Mouse (Mus musculus) urinary bladder, adult 2 months (tissue): Measurements from ENCODE around the gene Slc24a2. TPM values are rescaled to one million over a fixed set of nuclear protein-coding genes. Genes with fewer than 3 reads are reported as not detected.
A peak's percentile ranks its signal among the peaks of the same experiment; 100 is the strongest.

Source experiments
- DNase-seq: peaks from one replicate; pipeline ENCODE4 v3.0.0; 2022; ENCODE audit warnings: low spot score
- polyA plus RNA-seq: library from polyadenylated mRNA; depleted of rRNA; stranded (reverse); fragments of >200 nt; gene quantifications from 2 replicates; pipeline ENCODE4 v1.2.3, GENCODE M21; 2012; rRNA removed

Gene Slc24a2
- 0.04 and 0.06 TPM in 2 replicates for polyA plus RNA-seq

DNA sequence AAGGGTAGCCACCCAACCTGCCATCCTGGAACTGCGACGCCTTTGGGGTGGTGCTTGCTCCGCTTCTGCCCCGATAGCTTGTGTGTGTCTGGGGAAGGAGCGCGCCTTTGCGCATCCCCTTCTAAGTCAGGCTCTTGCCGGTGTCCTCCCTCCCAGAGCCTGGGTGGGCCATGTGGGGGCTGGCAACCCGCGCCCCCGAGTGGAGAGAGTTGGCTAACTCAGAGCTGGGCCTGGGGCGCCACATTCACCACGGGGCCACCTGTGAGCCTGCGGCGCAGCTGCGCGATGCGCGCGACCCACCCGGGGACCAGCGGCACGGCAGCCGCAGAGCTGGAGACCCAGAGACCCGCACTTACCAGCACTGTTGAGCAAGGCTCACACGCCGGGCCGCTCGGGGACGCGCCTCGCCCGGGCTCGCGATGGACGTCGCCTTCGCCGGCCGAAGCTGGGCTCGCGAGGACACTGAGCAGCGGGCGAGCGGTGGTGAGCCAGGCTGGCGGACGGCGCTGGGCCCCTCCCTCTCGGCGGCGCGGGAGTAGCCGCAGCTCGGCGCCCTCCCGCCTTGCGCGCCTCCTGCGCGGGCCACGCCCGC lies at the start of gene Slc24a2:
Gene Slc24a2 (minus strand): TSS at position 518 of the 592 bp plus-strand sequence.
- peak; percentile 21 for DNase-seq

DNA sequence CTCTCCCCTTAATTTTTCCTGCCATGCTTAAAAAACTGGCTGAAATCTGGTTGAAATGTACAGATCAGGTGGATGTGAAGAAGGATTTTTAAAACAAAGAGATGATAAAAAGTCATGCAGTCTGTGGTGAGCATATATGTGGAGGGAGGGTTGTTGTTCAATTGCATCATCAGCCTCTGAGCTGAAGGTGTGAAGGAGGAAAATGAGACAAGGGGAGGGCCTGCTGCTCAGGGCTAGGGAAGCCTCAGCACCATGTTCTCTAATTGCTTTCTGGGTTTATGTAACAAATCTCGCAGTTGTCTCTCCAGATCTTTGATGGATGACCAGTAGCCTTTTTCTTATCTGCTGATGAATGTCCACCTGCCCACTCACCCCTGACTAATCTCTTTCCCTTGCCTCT lies 44.5 kb upstream of the Slc24a2 start:
- no peak for DNase-seq

DNA sequence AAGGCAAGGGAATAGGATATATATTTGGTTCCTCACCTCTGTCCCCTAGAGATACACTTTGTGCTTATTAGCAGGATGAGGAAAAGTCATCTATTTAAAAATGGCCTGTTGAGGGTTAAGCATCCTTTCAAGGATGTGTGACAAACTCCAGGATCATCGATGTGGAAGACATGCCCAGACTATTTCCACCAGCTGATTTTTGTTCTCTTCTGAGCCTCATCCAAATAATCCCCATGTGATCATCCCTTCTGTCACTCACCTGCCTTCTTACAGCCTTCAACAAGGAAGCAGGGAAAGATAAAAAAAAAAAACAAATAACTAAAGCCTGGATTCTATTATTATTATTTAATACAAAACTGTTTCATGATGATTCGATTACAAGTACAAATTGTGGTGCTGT lies 44.0 kb upstream of the Slc24a2 start:
- DNase-seq: no peak

DNA sequence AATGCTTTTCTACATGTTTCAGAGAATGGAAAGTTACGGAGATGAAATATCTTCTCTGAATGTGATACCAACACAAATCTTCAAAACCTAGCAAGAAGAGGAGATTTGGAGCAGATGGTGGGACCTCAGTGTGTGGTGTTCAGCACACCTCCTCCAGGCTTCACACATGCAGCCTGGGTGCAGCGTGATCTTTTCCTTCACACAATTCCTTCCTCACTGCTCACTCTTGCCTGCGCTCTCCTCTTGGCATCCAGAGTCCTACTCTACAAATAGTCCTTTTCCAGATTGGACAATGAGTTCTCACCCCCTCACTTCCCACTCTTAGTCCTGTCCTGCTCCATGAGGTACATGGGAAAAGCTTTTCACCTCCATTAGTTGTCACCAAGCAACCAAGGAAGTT lies 43.2 kb upstream of the Slc24a2 start:
- no peak for DNase-seq

DNA sequence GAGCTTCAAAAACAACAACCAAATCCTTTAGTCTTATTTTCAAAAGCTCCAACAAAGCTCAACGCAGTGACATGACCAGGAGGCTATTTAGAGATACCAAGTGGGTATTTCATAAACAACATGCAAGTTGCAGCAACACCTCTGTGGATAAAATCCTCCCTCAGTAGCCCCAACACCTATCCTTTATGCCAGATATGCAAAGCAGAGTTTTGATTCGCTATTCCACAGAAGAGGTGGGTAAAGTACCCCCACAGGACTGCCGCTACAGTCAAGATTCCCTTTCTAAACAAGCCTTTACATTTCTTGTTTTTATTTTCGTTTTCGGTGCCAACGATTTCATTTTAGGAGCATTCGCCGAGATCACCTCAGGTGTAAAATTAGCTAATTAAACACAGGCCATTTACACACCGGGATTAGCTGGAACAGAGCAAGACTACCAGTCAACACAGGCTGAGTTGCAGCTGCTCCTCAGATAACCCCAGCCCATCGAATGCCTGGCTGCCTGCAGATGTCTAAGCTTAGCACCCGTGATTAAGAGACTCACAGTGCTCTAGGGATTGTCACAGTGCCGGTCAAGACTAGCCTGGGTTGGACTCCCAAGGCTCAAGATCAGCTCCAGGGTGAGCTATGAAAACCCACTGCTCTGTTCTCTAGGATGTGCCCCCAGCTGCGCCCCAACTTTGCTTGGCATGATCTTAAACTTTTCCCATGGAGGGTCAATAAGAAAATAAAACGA lies 885 bp downstream of the Slc24a2 start:
- DNase-seq: no peak

DNA sequence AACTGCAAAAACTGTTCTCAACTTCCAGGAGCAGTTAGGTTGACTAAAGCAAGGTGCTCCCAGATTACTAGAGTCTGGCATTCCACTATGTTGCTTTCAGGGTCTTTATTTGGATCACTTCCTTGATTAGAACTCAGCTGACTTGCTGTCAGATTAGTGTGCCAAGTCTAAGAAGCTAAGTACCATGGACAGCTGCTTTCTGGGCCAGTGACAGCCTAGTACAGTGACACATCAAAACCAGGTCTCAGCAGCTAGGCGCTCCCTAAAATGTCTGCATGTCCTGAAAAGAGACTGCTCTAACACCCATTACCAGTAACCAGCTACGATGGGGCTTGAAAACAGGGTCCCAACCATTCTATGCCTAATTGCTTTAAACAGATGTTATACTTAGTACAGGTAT lies 8.7 kb downstream of the Slc24a2 start:
- no peak for DNase-seq

DNA sequence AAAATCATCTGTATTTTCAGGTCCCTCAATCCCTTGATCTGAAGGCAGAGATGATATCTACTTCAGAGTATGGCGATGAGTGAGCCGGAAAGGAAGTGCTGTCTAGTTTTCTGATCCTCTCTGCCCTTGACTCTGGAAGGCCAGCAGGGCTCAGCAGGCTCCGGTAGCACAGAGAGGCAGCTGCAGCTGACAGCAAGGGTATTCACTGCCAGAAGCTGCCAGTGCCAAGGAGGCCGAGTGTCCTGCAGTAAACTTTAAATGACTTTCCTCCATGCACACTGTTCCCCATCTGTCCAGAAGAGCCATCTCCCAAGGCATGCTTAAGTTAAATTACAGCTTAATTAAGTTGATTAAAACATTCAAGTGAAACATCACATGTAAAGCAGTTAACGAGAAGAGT lies 12.1 kb downstream of the Slc24a2 start:
- DNase-seq: no peak

DNA sequence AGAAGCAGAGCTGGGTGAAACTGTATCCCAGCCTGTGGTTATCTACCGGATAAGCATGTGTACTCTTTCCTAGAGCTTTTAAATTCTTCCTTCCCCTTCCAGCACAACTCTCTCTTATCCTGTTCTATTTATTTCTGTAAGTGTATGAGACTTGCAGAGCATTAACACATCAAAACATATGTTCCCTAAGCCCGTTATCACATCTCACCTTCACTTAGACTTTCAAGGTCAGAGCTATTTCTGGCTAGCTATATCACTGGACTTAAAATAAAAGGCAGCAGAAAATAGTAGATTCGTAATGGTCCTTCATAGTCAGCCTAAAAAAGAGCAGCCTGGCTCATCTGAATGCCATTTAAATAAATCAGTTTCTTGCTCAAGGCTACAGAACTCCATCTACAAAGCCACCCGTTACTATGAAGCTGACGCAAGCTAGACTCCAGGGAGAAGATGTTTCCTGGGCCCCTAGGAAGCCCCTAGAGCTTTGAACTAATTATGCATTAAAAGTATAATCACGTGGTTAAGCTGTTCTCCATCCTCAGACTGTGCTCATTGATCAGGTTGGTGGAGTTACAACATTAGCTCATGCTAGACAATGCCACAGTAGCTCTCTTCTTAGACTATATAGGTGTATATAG lies 18.8 kb downstream of the Slc24a2 start:
- no peak for DNase-seq

DNA sequence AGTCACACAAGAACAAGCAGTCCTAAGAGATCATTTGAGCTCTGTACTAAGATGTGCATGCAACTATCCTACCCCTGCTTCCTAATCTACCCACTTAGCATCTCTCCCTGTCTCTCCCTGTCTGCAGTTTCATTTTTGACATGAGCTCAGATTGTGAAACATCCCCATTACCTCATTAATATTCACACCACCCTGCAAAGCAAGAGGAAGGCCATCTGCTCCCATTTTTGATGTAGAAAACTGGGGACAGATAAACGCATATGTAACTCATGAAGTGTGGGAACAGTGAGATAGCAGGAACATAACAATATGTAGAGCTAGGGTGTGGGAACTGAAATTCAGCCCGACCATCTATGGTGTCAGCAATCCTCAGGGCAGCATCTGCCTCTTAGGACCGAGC lies 19.7 kb downstream of the Slc24a2 start:
- no peak for DNase-seq

DNA sequence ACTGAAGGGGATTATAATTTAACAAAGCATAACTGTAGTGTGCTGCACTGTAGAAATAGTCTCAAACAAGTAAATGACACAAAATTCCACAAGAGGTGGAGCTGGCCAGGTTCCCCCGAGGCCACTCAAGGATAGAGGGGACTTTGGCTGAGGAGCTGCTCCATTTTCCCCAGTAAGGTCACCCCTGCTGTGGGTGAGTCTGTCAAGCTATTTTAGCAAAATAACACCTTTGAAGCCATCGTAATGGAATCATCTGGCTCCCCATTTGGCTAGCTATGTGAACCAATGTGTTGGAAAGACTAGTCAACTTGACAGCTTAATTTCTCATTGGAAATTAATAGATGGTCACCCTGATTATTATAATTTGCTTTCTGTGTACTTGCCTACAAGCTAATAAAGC lies 28.2 kb downstream of the Slc24a2 start:
- no peak for DNase-seq

DNA sequence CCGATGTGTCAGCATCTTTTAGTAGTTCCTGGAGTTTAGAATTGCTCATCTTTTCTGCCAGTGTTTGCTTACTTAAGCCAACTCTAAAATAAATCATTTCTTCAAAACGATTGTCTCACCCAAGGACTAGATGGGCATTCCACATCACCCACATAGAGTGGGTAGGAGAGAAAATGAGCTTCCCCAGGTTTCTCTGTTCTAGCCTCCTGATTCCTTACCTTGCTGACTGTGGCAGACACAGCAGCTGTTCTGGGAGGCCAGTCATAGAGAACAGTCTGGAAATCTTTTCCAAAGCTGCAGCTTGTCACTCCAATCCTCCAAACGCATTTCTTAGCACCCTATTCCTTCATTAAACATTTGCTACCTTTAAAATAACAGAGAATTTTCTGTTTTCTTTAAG lies 29.0 kb downstream of the Slc24a2 start:
- no peak for DNase-seq

DNA sequence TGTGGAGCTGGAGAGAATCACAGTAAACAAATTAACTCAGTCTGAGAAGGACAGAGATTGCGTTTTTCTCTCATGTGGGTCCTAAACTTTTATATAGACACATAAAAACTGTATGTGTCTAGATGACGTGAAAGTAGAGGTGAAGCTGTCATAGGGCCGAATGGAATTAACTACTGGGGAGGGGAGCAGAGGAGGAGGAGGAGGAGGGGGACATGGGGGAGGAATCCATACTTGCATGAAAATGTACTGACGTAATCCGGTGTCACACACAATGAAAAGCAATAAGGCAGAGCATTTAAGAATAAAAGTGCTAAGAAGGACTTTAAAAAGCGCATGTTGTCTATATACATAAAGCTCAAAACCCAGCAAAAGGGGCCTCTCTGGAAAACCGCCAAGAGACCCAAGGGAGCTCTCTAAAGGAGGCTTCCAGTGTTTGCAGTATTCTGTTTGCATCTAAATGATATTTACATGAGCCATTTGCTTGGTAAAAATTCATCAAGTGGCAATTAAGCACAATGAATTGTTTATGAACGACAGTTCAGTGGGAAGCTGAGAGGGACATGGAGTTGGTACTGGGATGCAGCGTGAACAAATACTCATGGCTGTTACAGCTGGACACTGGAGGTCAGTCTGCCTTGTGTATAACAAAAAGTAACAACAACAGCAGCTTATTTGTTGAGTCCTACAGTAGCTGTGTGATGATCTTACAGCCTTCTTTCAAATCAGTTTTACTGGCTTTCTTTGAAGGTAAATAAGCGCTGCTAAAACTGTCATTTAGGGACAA lies 45.9 kb downstream of the Slc24a2 start:
- DNase-seq: no peak

DNA sequence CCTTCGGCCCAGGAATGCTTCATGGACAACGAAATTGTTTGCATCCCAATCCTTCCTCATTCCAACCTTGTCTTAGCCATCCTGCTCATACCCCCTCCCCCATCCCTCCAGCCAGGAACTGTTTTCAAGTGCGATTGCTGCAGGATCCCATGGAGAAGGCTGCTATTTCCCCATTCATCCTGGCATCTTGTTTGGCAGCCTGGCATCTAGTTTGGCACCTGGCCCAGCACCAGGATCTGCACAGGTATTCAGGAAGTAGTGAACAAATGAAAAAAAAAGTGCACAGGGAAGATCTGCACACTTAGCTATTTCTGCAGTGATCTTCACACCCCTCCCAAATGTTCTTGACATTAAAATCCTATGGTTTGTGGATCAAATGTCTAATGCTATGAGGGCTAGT lies 53.2 kb downstream of the Slc24a2 start:
- DNase-seq: no peak

DNA sequence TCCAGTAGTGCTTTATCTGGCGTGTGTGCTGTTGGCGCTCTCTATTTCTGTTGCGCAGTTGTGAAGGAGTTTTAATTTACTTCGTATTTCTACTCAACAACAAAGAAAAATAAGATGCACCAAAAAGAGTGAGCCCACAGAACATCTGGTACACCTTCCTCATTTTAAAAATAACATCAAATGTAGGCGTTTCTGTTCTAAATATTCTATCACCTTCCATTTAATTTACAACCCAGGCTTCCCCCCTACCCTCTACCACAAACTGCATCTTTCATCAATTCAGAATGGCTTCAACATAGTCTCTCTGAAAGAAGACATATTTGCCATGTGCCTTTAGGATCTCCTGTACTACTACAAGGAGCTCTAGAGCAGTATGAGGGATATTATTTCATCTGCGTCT lies 66.3 kb downstream of the Slc24a2 start:
- DNase-seq: no peak

DNA sequence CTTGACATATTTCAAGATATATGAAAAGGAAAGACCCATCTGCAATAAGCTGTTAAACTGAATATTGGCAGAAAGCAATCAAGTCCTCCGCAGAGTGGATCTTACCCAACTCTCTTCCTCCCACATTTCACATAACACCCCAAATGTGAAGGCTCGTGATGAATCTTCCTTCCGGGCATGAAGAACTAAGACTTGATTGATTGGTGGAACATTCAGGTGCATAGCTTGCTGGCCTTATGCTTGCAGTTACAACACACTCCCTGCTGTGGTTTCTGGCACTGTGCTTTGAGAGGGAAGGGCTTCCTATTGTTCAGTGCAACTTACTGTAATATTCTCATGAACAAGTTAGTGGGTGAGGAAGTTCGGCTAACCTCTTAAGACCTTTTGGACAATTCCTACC lies 72.2 kb downstream of the Slc24a2 start:
- no peak for DNase-seq

DNA sequence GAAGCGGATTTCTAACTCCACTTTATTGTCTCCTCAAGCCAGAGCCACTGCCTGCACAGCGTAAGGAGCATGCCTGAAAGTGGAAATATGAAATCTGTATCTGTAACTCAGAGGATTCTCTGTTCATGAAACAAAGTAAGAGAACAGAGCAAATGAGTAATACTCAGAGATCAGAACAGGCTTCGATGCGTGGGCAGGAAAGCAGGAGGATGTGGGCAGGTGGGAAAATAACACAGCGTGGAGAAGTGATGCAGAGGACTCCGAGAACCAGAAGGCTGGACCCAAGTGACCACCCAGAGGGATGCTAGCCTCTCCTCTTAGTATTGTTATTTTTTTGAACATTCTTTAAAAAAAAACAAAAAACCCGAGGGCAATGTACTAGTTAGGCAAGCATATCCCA lies 78.3 kb downstream of the Slc24a2 start:
- no peak for DNase-seq

DNA sequence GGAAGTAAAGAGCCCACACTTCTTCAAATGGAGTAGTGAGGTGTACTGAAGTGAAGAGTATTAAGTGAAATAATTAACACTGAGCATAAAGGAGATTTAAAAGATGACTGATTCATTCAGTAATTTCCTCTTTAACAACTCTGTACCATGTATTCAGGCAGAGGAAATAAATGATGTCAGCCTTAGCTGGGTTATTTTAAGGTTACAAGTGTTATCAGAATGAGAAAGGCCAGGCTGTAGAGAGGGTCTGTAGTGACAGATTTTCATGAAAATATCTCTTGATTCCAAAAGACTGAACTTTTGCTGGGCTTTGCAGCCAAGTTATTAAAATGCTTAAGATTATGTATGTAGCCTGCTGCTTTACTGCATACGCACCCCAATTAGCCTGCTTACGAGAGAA lies 80.7 kb downstream of the Slc24a2 start:
- DNase-seq: no peak

DNA sequence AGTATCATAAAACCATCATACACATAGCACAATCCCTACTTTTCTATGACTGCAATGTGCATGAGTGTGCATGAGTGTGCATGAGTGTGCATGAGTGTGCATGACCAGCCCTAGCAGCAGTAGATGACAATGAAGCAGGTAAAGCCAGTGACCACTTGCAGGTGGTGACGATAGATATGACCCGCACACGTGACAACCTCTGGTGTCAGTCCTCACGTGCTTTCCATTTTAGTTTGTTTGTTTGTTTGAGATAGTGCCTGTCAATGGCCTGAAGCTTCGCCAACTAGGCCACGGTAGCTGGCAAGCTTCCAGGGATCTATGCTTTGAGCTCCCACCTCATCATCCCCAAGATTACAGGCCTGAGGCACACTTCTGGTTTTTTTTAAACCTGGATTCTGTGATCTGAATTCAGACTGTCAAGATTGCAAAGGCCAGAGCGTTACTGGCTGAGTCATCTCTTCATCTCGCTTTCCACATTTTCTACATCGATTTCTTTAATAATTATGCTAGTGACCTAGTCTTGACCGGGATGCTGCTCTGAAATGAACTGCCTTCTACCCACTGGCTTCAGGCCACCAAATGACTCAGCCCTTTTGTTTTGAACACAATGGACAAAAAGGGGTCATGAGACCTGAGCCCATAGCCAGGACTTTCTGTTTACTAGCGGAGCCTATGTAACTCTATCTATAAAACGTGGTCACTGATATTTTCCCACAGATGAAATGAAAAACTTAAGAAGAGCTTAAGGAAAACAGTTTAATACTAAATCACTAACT lies 88.5 kb downstream of the Slc24a2 start:
- DNase-seq: no peak

DNA sequence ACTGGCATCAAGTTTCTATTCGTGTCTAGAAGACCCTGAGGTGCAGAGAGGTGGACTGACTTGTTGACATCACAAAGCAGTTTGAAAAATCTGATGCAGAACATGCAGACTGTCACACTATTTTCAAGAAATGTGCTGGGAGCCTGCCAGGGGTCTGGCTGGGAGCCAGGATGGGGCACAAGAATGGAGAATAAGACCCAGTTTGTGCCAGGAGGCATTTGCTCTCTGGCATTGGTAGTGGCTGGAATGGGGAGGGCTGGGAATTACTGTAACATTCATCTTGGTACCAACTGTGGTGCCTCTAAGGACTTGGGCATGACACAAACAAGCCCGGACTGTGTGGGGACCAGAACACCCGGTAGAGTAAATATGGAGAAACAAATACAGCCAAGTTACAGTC lies 89.4 kb downstream of the Slc24a2 start:
- DNase-seq: no peak

DNA sequence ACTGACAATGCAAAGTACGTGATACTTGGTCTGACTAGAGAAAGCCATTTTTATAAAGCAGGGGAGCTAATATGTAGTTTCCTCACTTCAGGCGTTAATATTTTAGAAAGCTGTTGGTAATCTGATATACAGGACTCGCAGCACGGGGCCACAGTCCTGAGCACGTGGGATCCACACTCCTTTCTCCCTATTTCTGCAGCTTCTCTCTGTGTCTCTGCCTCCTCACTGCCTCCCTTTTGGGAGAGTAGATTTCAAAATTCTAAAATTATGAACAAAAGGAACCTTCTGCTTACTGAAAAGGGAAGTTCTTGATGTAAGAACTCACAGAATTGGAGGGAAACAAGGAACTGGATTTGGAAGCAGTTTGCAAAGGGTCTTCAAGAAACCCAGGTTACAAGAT lies 97.8 kb downstream of the Slc24a2 start:
- DNase-seq: no peak

DNA sequence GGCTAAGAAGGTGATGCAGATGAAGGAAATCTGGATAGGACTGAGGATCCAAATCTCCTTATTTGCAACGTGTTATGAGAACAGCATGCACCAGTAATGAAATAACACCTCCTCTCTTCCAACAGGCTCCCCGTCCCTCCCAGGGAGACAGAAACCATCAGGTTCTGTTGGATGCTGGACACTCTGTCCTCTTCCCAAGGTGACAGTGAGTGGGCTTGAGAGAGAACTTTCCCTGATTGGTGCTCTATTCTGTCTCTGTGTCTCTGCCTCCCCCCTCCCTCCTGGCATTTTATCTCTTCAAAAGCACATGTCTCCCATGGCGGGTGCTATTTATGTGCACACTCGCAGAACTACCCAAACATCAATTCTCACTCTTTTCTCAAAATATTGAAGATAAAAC lies 103.5 kb downstream of the Slc24a2 start:
- no peak for DNase-seq

DNA sequence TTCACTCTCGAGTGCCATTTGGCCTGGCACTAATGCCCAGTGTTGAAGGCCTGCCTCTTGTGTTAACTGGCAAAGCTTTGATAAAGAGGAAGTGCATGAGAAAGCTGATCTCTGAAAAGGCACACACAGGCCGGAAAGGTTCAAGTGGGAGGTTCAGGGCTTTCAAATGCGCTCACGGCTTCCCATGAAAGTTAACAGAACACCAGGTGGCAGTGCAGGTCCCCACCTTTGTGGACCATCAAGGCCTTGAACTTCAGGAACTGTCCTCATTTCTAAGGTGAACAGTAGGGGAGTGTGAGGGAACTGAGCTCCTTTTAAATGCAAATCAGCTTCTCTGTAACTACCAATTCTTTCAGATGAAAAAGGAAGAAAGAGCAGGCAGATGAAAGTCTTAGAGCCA lies 110.5 kb downstream of the Slc24a2 start:
- no peak for DNase-seq
